Mouse (Mus musculus): ENCODE measurements at regions not wholly inside any gene's neighbourhood (a gene's known extent, or its start where the extent isn't known, plus 50 kb on each side); places are given as distances from the start of the nearest gene placed in this dataset.

DNA sequence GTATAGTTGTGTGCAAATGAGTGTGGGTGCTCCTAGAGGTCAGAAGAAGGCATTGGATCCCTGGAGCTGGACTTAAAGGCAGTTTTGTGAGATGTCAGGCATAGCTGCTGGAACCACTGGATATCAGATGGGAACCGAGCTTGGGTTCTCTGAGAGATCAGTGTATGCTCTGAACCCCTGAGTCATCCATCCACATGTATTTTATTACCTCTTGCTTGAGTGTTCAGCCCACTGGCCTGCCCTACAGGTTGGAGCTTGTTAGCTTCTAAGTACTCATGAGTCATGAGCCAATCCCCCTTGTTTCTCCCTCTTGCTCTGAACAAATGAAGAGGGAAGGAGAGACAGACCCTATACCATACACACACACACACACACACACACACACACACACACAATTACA, 119.4 kb upstream of the Gdnf start:
- Histone ChIP-seq H3K27ac (ENCODE audit: low read depth, low read length) (no peak overlapping the region), H3K4me3 (ENCODE audit: low read depth, low read length) (no peak overlapping the region), H3K4me2 (ENCODE audit: low read depth) (no peak overlapping the region), H3K9me3 (ENCODE audit: control insufficient read depth, low read length) (no peaks in the 10 kb centered on the region), H3K4me1 (ENCODE audit: control insufficient read depth, insufficient read depth, low read length) (no peaks in the 10 kb centered on the region), H3K9ac (ENCODE audit: low read length) (no peak overlapping the region), H3K36me3 (ENCODE audit: control insufficient read depth, insufficient read depth, low read length) (no peaks in the 10 kb centered on the region), H3K27me3 (ENCODE audit: control insufficient read depth, insufficient read depth, low read length) (no peaks in the 10 kb centered on the region)
- 90% methylated on average over 1 of the region's 1 CpGs for WGBS
- ATAC-seq (ENCODE audit: insufficient read depth, low FRiP score, low TSS enrichment) (no peak), DNase-seq (ENCODE audit: low spot score) (no peak)

DNA sequence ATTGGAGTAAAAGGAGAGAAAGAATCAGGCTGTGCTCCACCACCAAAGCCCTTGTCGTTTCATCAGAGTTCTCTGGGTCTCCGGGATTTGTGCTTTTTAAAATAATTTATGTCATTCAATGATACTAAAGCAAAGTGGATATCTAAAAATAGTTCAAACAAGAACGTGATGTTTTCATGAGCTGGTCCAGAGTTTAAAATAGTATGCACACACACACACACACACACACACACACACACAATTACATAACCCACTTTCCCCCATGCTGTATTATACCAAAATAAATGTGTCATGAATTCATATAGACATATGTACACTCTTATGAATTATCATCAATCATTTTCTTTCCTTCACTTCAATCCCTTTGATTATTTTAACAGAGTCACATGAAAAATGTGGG, 118.5 kb upstream of the Gdnf start:
- Histone ChIP-seq H3K4me3 (ENCODE audit: low read depth, low read length) (no peak overlapping the region), H3K4me2 (ENCODE audit: low read depth) (no peak overlapping the region), H3K36me3 (ENCODE audit: control insufficient read depth, insufficient read depth, low read length) (no peaks in the 10 kb centered on the region), H3K27me3 (ENCODE audit: control insufficient read depth, insufficient read depth, low read length) (no peaks in the 10 kb centered on the region), H3K9ac (ENCODE audit: low read length) (no peak overlapping the region), H3K9me3 (ENCODE audit: control insufficient read depth, low read length) (no peaks in the 10 kb centered on the region), H3K27ac (ENCODE audit: low read depth, low read length) (no peak overlapping the region), H3K4me1 (ENCODE audit: control insufficient read depth, insufficient read depth, low read length) (no peaks in the 10 kb centered on the region)
- 84% methylated on average over 3 of the region's 3 CpGs for WGBS
- ATAC-seq (ENCODE audit: insufficient read depth, low FRiP score, low TSS enrichment), result no peak
- no peak for DNase-seq (ENCODE audit: low spot score)

DNA sequence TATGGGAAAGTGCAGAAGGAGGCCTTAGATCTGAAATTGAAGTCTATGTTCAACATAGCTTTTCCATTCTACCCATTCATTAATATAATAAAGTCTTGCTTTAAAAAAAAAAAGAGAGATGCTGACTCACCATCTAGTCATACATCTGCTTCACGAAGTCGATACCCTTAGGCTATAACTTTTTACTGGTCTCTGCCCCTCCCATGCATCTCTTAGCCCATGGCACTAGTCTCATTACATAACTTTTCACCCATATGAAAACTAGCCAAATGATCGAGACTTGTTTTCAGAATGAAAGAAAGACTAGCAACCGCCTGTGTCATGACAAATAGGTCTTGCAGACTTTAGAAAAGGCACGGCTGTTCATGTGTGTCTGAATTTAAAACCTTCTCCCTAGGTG, 116.6 kb upstream of the Gdnf start:
- ATAC-seq (ENCODE audit: insufficient read depth, low FRiP score, low TSS enrichment) (no peak), DNase-seq (ENCODE audit: low spot score) (no peak)
- H3K36me3 ChIP-seq (ENCODE audit: control insufficient read depth, insufficient read depth, low read length), result no peaks in the 10 kb centered on the region
- H3K27me3 ChIP-seq (ENCODE audit: control insufficient read depth, insufficient read depth, low read length), result no peaks in the 10 kb centered on the region
- WGBS, result 95% methylated on average over 5 of the region's 5 CpGs
- H3K9me3 ChIP-seq (ENCODE audit: control insufficient read depth, low read length), result no peaks in the 10 kb centered on the region
- no peaks in the 10 kb centered on the region for H3K4me1 ChIP-seq (ENCODE audit: control insufficient read depth, insufficient read depth, low read length)
- no peak overlapping the region for H3K27ac ChIP-seq (ENCODE audit: low read depth, low read length)
- no peak overlapping the region for H3K4me2 ChIP-seq (ENCODE audit: low read depth)
- H3K4me3 ChIP-seq (ENCODE audit: low read depth, low read length), result no peak overlapping the region
- H3K9ac ChIP-seq (ENCODE audit: low read length), result no peak overlapping the region

DNA sequence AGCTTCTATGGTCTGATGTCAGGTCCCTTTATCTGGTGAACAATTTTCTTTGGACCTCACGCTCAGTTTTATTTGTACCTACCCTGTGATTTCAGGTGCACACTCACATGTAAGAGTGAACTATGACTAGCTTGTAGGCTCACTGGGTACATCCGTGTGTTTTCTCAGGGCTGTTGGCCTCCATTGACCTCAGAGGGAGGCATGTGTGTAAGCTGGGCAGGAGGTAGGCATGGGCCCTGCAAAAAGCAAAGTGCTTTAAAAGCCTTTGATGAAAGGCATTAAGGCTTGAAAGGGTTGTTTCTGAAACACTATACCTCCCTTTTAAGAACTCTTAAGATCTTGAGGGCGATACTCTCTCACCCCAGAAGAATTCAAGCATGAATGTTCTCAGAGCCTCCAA, 112.9 kb upstream of the Gdnf start:
- Histone ChIP-seq H3K4me1 (ENCODE audit: control insufficient read depth, insufficient read depth, low read length) (no peaks in the 10 kb centered on the region), H3K9ac (ENCODE audit: low read length) (no peak overlapping the region), H3K4me2 (ENCODE audit: low read depth) (no peak overlapping the region), H3K4me3 (ENCODE audit: low read depth, low read length) (no peak overlapping the region), H3K27me3 (ENCODE audit: control insufficient read depth, insufficient read depth, low read length) (no peaks in the 10 kb centered on the region), H3K27ac (ENCODE audit: low read depth, low read length) (no peak overlapping the region), H3K36me3 (ENCODE audit: control insufficient read depth, insufficient read depth, low read length) (no peaks in the 10 kb centered on the region), H3K9me3 (ENCODE audit: control insufficient read depth, low read length) (no peaks in the 10 kb centered on the region)
- 57% methylated on average over 3 of the region's 3 CpGs for WGBS
- DNase-seq (ENCODE audit: low spot score) (no peak), ATAC-seq (ENCODE audit: insufficient read depth, low FRiP score, low TSS enrichment) (no peak)

DNA sequence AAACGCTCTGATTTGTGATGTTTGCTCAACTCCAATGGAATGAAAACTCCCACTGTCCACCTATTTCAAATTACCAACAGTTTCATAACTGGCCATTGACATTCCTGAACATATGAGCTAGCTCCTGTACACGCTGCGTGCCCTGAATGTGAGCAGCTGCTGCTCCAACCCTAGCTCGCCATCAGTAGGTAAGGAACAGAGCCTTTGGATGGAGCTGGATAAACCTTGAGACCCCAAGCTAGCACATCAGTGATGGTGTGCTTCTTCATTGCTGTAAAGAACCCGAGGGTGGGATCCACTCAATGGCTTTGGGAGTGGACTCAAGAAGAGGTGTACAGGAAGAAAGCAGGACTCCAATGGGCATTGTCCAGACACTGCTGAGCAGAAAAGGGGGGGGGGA, 101.8 kb upstream of the Gdnf start:
- DNase-seq (ENCODE audit: low spot score) (no peak), ATAC-seq (ENCODE audit: insufficient read depth, low FRiP score, low TSS enrichment) (no peak)
- Histone ChIP-seq H3K4me3 (ENCODE audit: low read depth, low read length) (no peak overlapping the region), H3K4me1 (ENCODE audit: control insufficient read depth, insufficient read depth, low read length) (no peaks in the 10 kb centered on the region), H3K36me3 (ENCODE audit: control insufficient read depth, insufficient read depth, low read length) (no peaks in the 10 kb centered on the region), H3K9ac (ENCODE audit: low read length) (no peak overlapping the region), H3K9me3 (ENCODE audit: control insufficient read depth, low read length) (no peaks in the 10 kb centered on the region), H3K27me3 (ENCODE audit: control insufficient read depth, insufficient read depth, low read length) (no peaks in the 10 kb centered on the region), H3K4me2 (ENCODE audit: low read depth) (no peak overlapping the region), H3K27ac (ENCODE audit: low read depth, low read length) (no peak overlapping the region)
- WGBS, result 85% methylated on average over 5 of the region's 5 CpGs

DNA sequence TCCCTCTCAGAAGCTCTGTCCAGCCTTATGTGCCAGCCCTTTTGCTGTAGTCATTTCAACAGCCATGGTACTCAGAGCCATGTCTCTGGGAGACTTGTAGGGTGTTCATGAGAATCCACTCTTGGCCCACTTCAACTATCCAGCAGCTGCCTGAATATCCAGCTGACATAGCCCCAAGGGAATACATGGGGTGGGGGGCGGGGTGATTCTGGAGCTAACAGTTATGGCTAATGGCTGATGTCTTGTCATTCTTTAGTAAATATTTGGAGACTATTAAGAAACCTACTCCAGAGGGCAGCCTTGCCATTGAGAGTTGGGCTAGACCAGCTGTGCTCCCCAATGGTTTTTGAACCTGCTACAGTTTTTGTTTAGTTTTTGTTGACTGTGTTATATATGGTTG, 96.0 kb upstream of the Gdnf start:
- 75% methylated on average over 1 of the region's 1 CpGs for WGBS
- Histone ChIP-seq H3K27me3 (ENCODE audit: control insufficient read depth, insufficient read depth, low read length) (no peaks in the 10 kb centered on the region), H3K36me3 (ENCODE audit: control insufficient read depth, insufficient read depth, low read length) (no peaks in the 10 kb centered on the region), H3K4me3 (ENCODE audit: low read depth, low read length) (no peak overlapping the region), H3K9ac (ENCODE audit: low read length) (no peak overlapping the region), H3K4me2 (ENCODE audit: low read depth) (no peak overlapping the region), H3K4me1 (ENCODE audit: control insufficient read depth, insufficient read depth, low read length) (no peaks in the 10 kb centered on the region), H3K27ac (ENCODE audit: low read depth, low read length) (no peak overlapping the region), H3K9me3 (ENCODE audit: control insufficient read depth, low read length) (no peaks in the 10 kb centered on the region)
- no peak for DNase-seq (ENCODE audit: low spot score)
- ATAC-seq (ENCODE audit: insufficient read depth, low FRiP score, low TSS enrichment), result no peak

DNA sequence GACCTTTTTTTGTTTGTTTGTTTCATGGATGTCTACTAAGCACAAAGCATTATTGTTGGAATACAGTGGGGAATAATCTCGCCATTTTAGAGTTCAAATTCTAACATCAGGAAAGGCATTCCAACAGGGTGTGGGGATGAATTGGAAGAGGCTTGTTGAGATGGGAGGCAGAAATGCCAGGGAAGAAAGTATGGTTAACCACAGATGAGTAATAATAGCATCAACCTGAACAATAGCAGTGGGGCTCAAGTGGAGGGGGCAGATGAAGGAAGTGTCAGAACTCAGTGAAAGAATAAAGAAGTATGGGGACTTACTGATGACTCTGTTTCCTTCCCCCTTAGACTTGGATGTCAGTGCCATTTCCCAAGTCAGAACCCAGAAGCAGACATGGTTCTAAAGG, 94.5 kb upstream of the Gdnf start:
- ATAC-seq (ENCODE audit: insufficient read depth, low FRiP score, low TSS enrichment) (no peak), DNase-seq (ENCODE audit: low spot score) (no peak)

DNA sequence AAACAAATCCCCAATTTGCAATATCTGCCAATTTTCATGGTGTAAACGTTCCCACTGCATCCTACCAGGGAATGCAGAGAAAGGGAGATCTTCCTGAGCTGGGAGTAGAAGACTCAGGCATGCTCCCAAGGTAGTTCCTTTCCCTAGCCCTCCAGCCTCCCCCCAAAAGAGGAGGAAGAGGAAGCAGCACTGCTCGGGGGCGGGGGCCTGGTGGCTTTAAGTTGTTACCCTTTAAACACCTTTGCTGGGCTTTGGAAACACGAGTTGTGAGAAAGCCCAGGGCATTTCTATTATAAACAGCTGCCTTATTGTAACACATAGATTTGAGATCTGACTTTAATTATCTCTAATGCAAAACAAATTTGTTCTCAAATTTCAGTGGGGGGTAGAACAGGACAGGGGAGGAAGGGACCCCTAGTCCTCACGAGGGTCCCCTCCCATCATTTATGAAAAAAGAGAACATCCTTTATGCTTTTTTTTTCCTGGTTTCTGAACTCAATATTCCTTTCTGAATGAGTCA, 87.4 kb upstream of the Gdnf start:
- H3K4me2 ChIP-seq (ENCODE audit: low read depth), result no peak overlapping the region
- no peaks in the 10 kb centered on the region for H3K27me3 ChIP-seq (ENCODE audit: control insufficient read depth, insufficient read depth, low read length)
- no peaks in the 10 kb centered on the region for H3K9me3 ChIP-seq (ENCODE audit: control insufficient read depth, low read length)
- H3K4me3 ChIP-seq (ENCODE audit: low read depth, low read length), result no peak overlapping the region
- H3K9ac ChIP-seq (ENCODE audit: low read length), result no peak overlapping the region
- DNase-seq (ENCODE audit: low spot score) (no peak), ATAC-seq (ENCODE audit: insufficient read depth, low FRiP score, low TSS enrichment) (no peak)
- WGBS, result 57% methylated on average over 5 of the region's 5 CpGs
- H3K36me3 ChIP-seq (ENCODE audit: control insufficient read depth, insufficient read depth, low read length), result no peaks in the 10 kb centered on the region
- no peaks in the 10 kb centered on the region for H3K4me1 ChIP-seq (ENCODE audit: control insufficient read depth, insufficient read depth, low read length)
- H3K27ac ChIP-seq (ENCODE audit: low read depth, low read length), result no peak overlapping the region

More for the DNA sequence above, 94.5 kb upstream of the Gdnf start:
- Histone ChIP-seq H3K4me2 (ENCODE audit: low read depth) (no peak overlapping the region), H3K27me3 (ENCODE audit: control insufficient read depth, insufficient read depth, low read length) (no peaks in the 10 kb centered on the region), H3K4me3 (ENCODE audit: low read depth, low read length) (no peak overlapping the region), H3K27ac (ENCODE audit: low read depth, low read length) (no peak overlapping the region), H3K4me1 (ENCODE audit: control insufficient read depth, insufficient read depth, low read length) (no peaks in the 10 kb centered on the region), H3K36me3 (ENCODE audit: control insufficient read depth, insufficient read depth, low read length) (no peaks in the 10 kb centered on the region), H3K9me3 (ENCODE audit: control insufficient read depth, low read length) (no peaks in the 10 kb centered on the region), H3K9ac (ENCODE audit: low read length) (no peak overlapping the region)
- 80% methylated on average over 1 of the region's 1 CpGs for WGBS

DNA sequence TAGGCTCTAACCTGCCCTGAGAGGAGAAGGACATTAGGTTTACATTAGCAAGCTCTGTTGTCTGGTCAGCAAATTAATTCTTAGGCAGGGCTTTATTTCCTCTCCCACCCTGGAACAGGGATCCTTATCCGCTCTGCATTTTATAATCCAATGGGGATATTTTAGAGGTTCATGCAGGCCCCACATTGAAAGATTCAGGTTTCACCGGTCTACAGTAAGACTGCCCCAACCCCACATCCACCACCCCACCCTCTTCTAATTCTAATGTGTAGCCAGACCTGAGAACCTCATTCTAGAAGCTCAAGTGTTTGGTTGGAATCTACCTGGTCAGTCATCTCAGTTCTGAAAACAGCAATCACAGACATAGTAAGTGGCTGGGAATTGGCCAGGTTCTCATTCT, 86.9 kb upstream of the Gdnf start:
- no peaks in the 10 kb centered on the region for H3K36me3 ChIP-seq (ENCODE audit: control insufficient read depth, insufficient read depth, low read length)
- no peak for DNase-seq (ENCODE audit: low spot score)
- no peak for ATAC-seq (ENCODE audit: insufficient read depth, low FRiP score, low TSS enrichment)
- WGBS, result 88% methylated on average over 2 of the region's 2 CpGs
- no peaks in the 10 kb centered on the region for H3K4me1 ChIP-seq (ENCODE audit: control insufficient read depth, insufficient read depth, low read length)
- H3K9me3 ChIP-seq (ENCODE audit: control insufficient read depth, low read length), result no peaks in the 10 kb centered on the region
- H3K4me3 ChIP-seq (ENCODE audit: low read depth, low read length), result no peak overlapping the region
- H3K4me2 ChIP-seq (ENCODE audit: low read depth), result no peak overlapping the region
- H3K27me3 ChIP-seq (ENCODE audit: control insufficient read depth, insufficient read depth, low read length), result no peaks in the 10 kb centered on the region
- H3K27ac ChIP-seq (ENCODE audit: low read depth, low read length), result no peak overlapping the region
- H3K9ac ChIP-seq (ENCODE audit: low read length), result no peak overlapping the region
